Mouse (Mus musculus): ENCODE data around the gene Zc3h13.

Zc3h13 gene

DNA sequence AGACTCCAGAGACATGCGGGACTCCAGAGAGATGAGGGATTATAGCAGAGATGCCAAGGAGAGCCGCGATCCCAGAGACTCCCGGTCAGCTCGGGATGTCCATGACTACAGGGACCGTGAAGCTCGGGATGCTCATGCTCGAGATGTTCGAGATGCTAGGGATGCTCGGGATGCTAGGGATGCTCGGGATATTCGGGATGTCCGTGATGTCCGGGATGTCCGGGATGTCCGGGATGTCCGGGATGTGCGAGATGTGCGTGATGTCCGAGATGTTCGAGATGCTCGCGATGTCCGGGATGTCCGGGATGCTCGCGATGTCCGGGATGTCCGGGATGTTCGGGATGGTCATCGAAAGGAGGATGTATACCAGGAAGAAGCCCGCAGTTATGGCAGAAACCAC is 39.2 kb downstream of the Zc3h13 start:
- in situ Hi-C loops (cut with MseI, MboI), result no loop called here

DNA sequence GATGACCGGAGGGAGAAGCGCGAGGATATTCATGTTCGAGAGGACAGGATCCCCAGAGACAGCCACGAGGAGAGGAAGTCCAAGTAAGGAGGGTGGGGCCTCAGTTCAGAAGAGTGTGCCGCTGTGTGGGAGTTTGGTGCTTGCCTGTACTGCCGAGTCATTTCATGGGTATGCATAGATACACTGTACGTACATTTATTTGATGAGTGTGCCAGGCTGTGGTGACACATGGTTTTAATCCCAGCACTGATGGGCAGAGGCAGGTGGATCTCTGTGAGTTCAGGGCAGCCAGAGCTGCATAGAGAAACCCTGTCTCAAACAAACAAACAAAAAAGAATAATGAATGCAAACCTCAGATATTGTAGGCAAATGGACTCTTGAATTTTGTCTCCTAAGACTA is 43.9 kb downstream of the Zc3h13 start:
- in situ Hi-C loops (cut with MseI, MboI), result no loop called here

DNA sequence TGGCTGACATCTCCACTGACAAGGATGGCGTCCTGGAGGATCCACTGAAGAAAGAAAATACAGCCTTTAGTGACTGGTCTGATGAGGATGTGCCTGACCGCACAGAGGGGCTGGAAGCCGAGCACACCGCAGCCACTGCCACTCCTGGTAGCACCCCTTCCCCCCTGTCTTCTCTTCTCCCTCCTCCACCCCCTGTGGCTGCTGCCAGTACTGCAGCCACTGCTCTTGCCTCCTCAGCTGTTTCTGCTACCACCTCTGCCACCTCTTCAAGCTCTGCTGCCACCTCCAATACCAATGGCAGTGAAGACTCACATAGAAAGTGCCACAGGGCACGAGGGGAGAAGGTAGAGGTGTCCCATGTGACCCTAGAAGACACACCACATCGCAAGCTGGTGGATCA is 46.4 kb downstream of the Zc3h13 start:
- in situ Hi-C loops (cut with MseI, MboI), result no loop called here

DNA sequence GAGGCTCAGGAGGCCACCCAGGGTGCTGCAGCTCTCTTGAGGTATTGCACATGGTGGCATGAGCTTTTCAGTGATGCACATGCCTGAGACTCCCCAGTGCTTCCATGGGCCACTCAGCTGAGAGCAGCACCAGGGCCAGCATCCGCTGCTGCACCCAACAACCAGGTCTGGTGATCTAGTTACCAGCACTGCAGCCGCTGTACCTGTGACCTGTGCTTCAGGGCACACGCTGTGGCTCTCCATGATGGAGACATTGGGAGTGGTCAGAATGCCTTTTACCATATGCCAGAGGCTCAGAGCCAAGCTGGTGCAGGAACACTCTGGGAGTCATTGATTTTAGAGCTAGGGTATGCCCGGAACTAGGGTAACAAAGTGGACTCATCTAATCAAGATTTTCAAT is 50.1 kb downstream of the Zc3h13 start:
- in situ Hi-C loops (cut with MseI, MboI), result no loop called here

DNA sequence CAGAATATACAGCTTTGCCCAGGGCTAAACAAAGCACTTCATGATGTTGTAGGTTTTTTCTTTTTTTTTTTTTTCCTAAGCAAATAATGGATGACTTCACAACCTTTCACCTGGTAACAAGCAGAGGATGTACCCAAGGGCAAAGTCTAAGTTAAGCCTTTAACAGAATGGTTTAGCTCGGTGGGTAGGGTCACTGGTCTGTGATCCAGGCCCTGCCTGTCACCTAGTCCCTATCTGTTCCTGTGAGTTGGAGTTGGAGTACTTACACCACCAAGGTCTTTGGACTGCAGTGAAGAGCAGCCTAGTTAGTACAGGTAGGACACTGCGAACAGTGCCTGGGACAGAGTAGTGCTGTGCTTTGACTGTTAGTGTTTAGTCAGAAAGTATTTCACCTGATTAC is 53.7 kb downstream of the Zc3h13 start:
- in situ Hi-C loops (cut with MseI, MboI), result no loop called here

DNA sequence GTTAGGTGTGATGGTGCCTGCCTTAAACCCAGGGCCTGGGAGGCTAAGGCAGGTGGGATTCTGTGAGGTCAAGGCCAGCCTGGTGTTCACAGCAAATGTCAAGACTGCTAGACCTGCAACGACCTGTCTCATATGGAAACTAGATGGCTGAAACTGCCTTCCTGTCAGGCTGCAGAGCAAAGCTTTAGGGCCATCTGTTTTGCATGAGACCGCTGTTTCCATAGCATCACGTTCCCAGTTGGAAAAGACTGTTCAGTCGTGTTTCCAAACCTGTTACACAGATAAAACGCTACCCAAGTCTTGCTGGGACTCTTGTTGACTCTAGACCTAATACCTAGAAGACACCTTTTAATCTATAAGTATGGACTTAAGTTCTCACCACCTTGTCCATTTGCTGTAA is 61.9 kb downstream of the Zc3h13 start:
- in situ Hi-C loops (cut with MseI, MboI), result no loop called here

DNA sequence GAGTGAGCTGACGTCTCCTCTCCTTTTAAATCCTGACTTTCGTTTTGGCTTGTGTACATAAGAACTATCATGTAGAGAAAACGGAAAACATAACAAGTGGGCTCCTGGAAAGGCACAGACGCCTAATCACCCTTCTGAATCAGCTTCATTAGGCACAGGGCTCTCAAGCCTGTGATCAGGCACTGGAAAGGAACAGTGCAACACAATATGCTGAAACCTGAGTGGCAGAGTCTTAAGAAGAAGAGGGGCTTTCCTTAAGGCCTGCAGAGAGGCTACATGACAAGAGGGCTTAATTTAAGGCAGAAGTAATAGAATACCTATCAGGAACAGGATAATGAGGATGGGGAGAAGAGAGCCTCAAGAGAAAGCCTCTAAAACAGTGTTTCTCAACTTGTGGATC is 67.5 kb downstream of the Zc3h13 start:
- in situ Hi-C loops (cut with MseI, MboI), result no loop called here

DNA sequence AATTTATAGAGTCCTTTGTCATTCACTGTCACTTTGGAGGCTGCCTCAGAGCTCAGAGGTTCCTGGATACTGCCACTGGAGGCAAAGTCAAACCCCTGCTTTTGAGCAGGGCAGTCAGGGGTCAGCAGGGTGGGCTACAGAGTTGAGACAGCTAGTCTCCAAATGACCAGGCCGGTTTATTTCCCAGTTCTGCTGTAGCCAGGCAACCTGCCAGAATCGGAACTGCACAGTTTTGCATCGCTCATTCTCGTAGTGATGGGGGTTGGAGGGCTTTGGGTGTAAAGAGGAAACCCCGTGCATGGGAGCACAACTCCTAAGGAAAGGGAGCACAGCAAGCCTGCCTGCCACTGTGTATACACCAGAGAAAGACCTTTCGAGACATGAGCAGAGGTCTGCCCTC is 79.1 kb downstream of the Zc3h13 start:
- in situ Hi-C loops (cut with MseI, MboI), result no loop called here

DNA sequence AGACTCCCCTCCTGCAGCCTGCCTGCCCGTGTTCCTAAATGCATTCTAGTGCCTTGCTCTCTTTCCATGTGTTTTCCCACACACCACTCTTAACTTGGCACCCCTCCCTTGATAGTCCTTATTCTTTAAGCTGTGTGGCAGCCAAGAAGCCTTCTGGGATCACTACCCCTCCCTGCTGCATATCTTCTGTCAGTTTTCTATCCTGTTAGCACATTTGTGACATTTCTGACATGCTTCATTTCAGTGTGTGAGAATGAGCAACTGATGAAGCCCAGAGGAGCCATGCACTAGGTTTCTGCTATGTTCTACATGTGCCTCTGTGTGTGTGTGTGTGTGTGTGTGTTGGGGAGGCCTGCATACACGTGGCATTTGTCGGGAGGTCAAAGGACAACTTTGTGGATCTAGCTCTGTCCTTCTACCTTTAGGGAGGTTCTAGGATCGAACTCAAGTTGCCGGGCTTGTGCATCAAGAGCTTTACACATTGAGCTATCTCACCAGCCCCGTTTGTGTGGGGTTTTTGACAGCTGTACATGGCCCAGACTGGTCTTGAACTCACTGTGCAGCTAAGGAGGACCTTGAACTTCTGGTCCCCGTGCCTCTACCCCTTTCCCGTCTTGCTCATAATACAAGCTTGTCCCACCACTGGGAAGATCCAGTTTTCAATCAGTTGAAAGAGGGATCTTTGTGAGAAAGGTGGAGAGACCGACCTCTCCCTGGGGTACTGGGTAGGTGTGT is 81.3 kb downstream of the Zc3h13 start:
- in situ Hi-C loops (cut with MseI, MboI), result no loop called here

DNA sequence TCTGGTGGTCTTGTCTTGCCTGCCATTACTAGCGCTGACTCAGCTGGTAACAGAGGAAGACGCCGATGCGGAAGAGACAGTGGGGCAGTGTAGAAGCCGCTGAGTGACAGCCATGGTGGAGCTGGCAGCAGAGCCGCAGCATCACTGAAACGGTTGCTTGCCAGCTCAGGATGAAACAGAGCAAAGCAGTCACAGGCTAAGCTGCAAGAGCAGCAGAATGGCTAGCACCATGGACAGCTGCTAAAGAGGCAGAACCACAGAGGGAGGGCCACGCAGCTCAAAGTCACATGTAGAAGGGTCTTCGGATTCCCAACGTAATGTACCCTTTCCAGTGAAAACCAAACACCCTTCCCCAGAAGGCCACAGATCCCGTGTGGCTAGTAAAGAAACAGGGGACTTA is 82.6 kb downstream of the Zc3h13 start:
- in situ Hi-C loops (cut with MseI, MboI), result no loop called here

DNA sequence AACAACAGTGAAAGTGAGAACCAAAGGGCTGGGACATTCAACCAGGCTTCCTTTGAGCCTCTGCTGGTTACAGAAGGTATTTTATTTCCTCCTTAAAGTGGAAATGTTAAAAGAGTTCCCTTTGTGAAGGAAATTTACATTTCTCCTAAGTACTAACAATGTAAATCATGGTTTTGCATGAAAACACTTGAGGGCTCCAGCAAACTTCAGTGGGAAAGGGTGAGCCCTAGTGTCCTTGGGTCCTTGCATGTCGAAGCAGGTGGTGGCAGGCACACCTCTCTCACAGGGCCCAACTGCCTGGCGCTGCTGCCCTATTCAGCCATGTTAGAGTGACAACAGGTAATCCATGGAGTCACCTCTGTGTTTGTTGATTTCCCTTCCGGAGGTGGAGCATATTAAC is 83.3 kb downstream of the Zc3h13 start:
- in situ Hi-C loops (cut with MseI, MboI), result no loop called here

DNA sequence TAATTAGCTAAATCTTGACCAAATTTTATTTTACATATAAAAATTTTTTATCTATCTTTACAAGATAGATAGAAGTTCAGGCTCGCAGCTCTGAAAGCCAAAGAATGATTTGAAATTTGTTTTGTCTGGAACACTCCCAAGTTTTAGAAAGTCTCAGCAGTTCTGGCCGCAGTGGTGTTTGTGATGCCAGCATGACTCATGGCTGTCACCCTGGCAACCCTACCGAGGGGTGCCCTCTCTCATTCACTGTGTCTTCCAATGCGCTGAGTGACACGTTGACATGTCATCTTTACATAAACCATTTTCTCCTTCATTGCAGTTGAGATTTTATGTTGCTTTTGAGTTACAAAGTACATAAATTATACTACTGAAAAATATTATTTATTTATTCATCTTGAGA is 85.7 kb downstream of the Zc3h13 start:
- in situ Hi-C loops (cut with MseI, MboI), result no loop called here

DNA sequence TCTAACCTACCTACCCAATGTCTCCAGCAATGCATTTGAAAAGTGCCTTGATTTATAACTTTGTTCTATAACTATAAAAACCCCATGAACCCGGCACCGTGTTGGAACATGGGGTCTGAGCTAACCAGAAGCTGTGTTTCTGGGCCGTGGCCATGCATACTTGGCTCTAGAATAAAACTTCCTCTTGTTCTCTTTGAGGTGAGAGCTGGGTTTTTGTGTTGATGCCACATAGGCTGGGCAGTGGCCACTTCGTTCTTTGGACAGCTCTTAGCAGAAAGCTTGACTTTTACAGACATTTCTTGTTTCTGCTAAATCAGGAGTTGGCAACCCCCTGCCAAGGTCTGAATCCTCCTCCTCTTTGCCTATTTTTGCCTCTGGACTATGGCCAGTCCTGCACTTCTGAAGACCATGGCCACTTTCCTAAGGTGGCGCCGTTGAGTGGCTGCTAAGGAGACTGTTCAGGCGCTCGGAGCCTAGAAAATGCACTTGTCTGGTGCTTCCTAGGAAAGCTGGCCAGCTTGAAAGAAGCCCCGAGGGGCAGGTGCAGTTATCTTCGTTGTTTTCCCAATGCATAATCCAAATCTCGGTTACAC is 90.9 kb downstream of the Zc3h13 start:
- in situ Hi-C loops (cut with MseI, MboI), result no loop called here

DNA sequence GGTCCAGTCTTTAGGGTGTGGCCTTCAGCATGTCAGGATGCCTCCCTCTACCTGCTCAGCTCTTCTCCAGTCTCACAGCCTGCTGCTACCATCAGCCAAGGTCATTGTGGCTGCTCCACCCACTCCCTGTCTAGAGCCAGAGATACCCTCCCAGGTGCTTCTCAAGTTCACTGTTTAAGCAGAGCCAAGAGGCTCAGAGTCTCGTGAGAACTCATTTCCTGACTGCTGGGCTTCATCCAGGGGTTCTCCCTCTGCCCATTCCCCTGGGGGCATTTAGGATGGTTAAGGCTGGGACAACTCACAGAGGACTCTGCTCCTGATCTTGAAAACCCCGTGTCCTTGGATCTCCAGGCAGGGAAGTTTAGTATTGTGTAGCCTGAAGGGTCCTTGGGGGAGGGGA is 92.1 kb downstream of the Zc3h13 start:
- in situ Hi-C loops (cut with MseI, MboI), result no loop called here

DNA sequence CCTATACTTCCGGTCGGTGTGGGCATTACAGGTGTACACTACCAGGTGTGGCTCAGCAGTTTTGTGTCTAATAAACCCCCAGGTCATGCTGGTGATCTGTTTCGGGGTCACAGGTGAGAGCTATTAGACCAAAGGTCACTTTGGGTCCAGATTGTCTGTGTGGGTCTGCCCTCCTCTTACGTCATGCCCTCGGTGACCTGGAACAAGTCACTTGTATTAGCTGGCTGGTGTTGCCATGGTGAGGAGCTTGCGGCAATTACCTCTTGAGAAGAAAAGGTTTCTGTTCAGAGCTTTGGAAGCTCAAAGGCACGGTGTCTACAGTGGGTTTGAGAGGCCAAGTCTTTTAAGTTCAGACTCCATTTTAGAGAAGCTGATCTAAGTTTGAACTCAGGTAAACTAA is 93.4 kb downstream of the Zc3h13 start:
- in situ Hi-C loops (cut with MseI, MboI), result no loop called here

All from mouse trophoblast stem cell (cell line).